Mouse (Mus musculus) brain, embryonic 18.5 days (tissue): ENCODE data around the gene Ambra1.

Source experiments
- DNase-seq: peaks from one replicate; pipeline ENCODE4 v3.0.0-alpha.2; 2012; ENCODE audit warnings: low read depth, low spot score

Gene Ambra1

DNA sequence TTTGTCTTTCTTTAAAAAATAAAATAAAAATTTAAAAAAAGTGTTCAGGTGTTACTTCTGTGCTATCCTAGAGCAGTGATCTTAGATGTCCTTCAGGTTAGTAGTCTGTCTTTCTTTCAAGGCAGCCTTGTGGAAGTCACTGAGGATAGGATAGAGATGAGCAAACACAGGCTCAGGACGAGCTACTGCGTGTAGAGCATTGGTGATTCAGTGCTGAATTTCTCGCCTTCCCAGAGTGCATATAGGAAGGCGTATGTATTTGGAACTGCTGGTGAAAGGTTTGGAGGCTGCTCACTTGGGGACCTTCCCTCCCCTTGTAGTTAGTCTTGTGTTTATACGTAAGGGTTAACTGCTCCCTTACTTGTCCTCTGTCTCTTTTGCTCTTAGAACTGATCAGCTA is 5.3 kb downstream of the Ambra1 start:
- DNase-seq: no peak

DNA sequence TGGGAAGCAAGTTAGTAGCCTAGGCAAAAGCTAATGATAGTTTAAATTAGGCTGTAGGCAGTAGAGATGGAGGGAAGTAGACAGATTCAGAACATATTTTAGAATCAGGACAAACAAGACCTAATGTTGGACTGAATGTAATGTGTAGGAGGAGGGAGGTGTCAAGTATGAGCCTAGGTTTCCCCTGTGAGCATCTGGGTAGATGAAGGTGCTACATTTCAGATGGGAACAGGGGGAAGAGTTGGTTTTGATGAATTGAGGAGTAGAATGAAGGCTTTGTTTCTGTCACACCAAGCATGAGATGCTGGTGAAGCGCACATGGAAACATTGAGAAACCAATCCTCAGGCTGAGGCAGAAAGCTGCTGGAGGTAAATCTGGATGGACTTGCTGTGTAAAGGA is 9.7 kb downstream of the Ambra1 start:
- no peak for DNase-seq

DNA sequence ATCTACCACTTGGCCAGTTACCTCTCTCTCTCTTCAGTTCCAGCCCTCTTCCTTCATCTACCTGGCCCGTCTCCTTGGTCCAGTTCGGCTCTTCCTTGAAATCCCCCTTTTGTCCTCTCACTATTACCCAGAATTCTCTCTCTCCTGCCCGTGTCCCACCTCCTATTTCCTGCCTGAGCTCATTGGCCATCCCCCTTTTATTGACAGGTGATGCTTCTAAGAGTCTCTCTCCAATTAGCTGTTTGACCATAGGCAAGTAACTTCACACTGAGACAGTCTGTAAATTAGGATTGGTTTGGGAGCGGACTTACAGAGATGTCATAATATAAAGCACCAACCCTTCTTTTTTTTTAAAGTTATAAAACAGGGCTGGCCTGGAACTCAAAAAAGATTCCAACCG is 14.8 kb downstream of the Ambra1 start:
- DNase-seq: no peak

DNA sequence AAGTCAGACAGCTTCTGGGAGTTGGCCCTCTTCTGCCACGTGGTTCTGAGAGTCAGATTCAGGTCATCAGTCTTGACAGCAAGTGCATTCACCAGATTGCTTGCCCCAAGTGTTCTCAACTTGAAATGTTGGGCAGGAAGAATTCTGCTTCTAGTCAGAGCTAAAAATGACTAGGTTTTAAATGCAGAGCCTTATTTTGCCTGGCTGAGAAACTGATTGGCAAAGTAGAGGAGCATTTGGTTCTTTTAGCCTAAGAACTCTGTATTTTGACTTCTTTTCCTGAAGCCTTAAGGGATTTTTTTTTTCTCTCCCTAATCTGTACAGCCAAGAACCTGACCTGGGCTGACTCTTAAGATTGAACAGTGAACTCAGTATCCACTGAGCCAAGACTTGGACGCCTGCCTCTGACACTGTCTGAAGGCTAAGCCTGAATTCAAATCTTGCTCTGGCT is 19.9 kb downstream of the Ambra1 start:
- DNase-seq: no peak

DNA sequence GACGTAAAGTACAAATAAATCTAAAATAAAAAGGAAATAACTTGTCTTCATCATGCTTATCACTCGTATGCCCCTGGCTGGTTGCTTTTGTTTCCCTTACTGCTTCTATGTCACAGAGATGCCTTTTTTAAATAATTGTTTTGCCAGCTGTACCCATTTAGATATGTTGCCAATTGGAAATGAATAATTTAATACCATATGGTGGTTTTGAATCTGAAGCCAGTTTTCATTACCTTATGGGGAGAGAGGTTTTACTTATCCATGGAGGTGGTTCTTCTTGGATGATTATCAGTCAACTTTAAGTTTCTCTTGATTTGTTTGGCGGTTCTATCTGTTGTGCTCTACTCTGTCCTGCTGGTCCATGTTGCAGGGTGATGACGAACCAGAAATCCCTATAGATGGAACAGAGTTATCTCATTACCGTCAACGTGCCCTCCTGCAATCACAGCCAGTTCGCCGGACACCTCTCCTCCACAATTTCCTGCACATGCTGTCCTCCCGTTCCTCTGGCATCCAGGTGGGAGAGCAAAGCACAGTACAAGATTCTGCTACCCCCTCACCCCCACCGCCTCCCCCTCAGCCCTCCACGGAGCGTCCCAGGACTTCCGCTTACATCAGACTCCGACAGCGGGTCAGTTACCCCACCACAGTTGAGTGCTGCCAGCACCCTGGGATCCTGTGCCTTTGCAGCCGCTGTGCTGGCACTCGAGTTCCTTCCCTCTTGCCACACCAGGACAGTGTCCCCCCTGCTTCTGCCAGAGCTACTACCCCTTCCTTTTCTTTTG is 42.2 kb downstream of the Ambra1 start:
- no peak for DNase-seq

DNA sequence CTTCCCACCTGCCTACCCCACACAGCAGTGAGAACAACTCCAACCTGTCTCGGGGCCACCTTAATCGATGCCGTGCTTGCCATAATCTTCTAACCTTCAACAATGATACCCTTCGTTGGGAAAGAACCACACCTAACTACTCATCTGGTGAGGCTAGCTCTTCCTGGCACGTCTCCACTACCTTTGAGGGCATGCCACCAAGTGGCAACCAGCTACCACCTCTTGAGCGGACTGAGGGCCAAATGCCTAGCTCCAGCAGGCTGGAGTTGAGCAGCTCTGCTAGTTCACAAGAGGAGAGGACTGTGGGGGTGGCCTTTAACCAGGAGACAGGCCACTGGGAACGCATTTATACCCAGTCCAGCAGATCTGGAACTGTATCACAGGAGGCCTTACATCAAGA is 43.4 kb downstream of the Ambra1 start:
- DNase-seq: no peak

DNA sequence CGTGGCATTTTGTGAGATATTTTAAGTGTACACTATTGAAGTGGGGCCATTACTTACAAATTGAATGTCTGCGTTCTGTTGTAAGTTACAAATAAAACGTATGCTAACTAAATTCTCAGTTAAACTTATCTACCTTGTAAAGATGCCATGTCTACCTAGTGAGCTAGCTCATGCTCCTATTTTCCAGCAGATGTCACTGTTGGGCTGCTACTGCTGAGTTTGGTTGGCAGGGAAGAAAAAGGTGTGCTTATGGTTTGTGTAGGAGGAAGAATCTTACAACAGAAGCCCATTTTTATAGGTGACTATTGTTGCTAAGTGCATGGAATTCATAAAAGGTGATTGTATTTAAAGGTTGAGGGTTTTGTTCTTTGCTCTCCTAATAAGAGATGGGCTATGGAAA is 49.2 kb downstream of the Ambra1 start:
- DNase-seq: peak; percentile 18

DNA sequence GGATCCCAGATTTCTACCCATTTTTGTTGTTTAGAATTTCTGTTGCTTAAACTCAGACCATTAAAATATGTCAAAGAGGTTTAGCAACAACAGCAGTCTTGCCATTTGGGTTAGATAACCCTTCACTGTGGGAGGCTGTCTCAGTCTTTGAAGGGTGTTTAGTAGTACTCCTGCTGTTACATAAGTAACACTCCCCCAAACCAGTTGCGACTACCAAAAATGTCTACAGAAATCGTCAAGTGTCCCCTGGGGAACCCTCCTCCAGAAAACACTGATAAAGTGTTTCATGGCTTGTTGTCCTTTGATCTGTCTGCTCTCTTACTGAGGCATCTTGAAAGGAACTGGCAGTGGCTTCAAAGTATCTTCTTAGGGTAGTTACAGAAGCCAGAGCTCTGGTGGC is 61.7 kb downstream of the Ambra1 start:
- no peak for DNase-seq

DNA sequence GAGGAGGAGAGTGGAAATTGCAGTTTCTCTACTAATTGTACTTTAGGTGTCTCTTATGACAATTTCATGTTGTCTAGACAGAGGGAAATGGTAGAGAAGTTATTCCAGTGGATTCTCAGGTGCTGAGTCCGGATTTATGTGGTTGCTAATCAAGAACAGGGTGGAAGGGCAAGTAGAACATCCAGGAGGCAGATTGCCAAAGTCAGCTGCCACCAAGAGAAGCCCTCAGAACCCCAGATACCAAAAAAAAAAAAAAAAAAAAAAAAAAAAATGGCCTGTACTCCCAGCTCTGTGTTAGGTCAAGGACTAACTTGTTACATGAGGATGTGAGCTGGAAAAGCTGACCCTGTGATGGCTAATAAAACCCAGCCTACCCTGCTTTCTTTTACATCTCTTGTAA is 62.4 kb downstream of the Ambra1 start:
- no peak for DNase-seq

DNA sequence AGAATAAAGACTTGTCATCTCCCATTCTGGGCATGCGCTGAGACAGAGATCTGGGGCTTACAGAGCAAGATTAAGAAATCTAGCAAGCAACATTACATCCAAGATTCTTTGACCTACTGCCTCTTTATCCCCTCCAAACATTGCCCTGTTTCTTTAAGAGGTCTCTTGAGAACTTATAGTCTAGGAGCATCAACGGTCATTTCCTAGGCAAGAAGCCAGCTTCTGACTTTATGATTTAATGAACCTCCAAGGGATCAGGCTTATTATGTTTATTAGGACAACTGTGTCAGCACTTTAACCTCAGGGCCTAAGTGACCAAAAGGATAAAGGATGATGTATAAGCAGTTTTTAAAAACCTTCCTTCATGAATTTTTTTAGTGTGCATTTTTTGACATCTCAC is 64.5 kb downstream of the Ambra1 start:
- no peak for DNase-seq

DNA sequence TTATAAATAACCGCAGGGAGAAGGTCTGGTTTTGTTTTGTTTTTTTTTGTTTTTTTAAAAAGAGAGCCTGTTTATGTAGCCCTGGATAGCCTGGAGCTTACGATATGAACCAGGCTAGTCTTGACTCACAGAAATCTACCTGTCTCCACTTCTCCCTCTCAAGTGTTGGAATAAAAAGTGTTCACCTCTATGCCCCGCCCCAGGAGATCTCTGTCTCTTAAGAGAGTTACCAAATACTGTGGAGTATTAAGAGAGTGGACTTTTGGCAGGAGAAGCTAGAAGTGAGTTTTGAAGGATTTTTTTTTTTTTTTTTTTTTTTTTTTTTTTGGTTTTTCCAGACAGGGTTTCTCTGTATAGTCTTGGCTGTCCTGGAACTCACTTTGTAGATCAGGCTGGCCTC is 65.2 kb downstream of the Ambra1 start:
- DNase-seq: no peak

DNA sequence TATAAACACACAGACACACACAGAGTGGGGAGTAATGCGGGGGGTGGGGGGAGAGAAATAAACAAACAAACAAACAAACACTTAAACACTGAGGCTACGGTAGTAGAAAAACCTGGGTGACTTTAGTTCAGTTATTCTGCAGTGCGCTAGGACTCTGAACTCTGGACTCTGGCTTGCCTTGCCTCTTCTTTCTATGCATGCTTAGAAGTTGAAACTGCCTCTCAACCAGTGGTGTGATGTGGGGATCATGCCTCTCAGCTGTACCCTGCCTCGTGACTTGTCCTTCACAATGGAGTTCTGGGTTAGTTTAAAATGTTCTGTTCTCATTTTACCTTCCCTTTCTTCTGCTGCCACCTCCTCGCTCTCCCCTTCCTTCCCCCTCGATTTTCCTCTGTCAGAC is 81.5 kb downstream of the Ambra1 start:
- no peak for DNase-seq

DNA sequence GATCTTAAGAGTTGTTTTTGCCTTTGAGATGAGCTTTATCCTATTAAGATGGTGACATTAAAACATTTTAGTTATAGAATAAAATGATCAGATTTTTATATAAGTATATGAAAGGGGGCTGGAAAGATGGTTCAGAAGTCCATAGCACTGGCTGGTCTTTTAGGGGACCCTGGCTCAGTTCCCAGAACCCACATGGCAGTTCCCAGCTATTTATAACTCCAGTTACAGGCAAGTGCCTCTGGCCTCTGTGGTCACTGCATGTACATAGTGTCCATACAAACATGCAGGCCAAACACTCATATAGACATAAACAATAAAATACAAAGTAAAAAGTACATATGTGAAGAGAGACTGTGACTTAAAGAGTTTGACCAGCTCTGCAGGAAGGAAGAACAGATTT is 86.8 kb downstream of the Ambra1 start:
- DNase-seq: no peak

DNA sequence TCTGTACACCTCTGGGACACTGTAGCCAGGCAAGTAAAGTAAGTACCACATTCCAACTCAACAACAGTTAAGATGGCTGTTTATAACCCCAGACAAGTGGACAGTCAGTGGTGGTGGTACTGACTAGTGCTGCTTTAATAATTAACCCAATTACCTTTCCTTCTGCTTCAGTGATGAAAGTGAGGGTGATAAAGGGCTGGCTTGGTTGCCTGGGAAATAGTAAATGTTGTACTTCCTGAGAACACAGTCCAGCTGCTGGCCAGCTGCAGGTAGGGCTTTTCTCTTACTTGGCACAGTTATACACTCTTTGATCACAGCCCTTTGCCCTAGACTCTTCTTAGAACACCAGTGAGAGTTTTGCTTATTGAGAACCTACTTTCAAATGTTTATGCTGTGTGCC is 102.3 kb downstream of the Ambra1 start:
- DNase-seq: no peak

DNA sequence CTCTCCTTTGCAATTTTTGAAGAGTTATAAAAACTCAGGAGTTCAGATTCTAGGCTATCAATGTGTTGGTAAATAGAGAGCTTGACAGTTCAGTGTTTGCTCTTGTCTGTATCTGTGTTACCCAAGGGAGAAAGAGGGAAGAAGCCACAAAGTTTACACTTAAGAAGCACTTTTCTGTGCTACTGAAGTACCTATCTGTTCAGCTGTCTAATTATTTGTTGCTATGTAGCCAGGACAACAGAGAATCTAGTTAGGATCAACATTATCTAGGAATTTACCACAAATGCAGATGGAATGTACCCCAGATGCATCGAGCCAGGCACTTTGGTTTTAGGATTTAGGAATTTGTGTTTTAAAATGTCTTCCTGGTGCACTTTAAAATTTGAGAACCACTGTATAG is 104.3 kb downstream of the Ambra1 start:
- DNase-seq: no peak

DNA sequence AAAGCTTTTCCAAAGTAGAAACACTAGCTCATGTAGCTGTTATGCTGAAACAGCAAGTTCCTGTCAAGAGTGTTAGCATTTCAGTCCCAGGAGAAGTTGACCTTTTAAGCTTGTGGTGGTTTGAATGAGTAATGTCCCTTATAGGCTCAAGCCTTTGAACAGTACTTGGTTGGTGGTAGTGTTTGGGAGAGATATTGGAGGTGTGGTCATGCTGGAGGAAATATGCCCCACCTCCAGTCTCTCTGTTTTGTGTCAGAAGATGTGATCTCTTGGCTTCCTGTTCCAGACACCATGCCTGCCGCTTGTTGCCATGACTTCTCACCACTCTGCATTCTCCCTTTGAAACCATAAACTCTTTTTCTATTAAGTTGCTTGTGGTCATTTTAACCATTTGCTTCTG is 105.1 kb downstream of the Ambra1 start:
- no peak for DNase-seq

DNA sequence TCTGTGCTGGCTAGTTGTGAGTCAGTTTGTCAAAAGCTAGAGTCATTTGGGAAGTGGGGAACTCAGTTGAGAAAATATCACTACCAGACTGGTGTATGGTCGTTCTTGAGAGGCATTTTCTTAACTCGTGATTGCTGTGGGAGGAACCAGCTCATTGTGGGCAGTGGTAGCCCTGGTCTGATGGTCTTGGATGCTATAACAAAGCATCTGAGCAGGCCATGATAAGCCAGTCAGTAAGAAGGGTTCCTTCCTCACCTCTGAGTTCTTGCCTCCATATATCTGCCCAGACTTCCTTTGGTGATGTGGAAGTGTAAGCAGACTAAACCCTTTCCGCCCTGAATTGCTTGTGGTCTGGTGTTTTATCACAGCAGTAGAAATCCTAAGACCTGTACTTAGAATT is 105.7 kb downstream of the Ambra1 start:
- no peak for DNase-seq

DNA sequence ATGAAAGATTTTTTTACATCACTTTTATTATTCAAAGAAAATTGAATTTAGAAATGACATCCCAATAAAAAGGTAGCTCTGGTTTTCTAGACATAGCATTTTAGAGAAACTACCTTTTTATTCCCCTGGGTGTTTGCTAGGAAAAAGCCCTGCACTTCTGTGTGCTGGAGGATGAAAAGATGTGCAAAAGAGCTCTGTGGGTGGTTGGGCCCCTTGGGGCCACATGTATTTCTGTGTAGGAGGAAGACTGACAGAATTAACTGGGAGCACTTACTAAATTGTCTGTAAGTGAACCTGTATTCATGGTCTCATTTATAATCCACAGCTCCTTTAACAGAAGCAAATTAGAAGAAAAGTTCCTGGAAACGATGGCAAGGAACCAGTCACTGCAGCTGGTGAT is 114.2 kb downstream of the Ambra1 start:
- no peak for DNase-seq

DNA sequence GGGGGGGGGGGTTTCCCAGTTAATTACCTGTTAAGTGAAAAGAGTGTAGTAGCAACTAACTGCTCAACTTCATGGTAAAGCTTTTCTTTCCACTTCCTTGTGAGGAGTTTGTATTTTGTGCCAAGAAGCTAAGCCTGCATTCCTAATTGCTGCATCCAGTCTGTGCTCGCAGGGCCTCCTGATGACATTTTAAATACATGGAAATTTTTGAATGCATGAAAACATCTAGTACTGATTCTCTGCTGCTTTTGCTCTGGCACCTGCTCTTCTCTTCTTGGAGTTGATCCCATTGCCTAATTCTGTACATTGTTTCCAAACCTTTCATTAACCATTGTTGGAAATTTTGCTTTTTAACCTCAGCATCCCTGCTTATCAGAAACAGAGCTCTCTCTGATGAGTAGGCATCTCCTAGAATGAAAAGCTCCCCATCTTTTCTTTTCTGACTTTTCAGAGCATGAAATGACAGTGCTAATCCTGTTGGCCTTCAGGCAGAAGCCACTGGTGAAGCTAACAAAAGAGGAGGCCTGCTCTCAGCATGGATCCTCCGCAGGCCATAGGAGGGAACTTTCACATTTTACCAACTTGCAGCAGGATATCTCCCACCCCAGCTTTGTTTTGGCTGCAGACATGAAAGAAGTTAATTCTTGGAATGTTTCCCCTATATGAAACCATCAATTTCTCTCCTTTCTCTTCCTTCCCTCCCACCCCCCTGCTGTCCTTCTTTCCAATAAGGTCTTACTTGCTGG is 122.7 kb downstream of the Ambra1 start:
- no peak for DNase-seq

DNA sequence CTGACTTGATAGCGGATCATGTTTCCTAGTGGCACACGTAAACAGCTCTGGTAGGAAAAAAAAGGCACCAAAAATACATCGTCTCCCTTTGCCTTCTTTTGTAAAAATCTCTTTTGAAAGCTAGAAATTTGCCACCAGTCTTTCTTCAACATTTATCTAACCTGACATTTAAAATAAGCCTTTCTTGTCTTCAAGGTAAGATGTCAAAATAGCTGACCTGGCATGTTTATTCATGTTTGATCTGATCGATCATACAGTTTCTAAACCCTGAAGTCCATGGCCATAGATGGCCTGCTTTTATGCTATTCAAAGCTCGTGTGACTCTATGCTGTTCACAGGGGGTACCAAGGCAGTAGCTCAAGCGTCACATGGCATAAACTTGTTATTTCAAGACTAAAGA is 124.6 kb downstream of the Ambra1 start:
- DNase-seq: no peak

DNA sequence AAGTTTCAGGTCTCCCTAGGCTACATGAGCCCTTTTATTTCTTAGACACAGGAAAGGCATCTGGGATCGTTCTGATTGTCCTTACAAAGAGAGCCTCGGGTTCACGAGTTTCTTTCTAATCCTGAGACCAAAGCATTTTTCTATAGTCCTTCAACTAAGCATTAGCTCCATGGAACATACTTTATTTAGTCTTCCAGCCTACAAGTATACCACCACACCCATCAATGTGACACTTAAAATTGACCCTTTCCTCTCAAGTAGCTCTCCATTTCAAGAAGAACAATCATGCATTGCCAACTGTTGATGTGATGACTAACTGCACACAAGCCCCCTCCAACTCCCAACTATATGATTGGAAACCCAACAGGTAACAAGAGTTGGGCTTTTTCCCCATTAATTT is 127.0 kb downstream of the Ambra1 start:
- DNase-seq: no peak

DNA sequence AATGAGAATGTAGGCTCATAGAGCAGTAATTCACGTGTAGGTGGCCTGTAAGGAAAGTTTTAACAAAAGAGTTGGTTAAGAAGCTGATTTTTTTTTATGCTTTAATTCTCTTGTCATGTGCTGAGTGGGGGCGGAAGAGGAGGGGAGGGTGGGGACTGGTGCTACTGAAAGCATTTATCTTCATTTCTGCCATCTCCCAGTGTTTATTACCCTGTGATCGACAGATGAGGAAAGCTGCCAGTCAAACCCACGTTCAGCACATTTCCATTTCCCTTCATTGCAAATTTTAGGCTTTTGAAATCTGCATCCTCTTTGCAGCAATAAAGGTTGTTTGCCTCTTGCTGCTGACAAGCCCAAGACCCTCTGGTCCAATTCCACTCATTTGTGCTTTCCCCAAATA is 129.5 kb downstream of the Ambra1 start:
- no peak for DNase-seq

DNA sequence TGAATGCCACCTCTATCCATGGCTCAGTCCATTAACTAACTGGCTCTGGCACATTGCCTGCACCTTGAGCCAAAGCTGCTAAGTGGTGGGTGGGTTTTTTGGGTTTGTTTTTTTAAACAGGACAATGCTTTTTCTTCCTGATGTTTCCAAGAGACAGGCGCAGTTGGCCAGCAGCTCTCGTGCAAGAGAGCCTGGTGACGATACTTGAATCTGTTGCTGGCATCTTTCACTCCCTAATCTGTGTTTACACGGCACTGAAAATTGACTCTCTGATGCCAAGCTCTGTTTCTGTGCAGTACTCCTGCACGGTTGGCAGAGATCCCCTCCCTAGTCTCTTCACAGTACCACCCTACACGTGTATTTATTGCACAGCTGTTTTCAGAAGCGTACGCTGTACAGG is 140.8 kb downstream of the Ambra1 start:
- DNase-seq: peak; percentile 63
